Mouse (Mus musculus) heart, adult 10 weeks (tissue): ENCODE measurements around the gene Gucy1b2. TPM values are rescaled to one million over a fixed set of nuclear protein-coding genes. Genes with fewer than 3 reads are reported as not detected.

Experiments used
- polyA plus RNA-seq: library from polyadenylated mRNA; stranded (reverse); fragments of 350-450 nt; fragmentation: Illumina TruSeq; extraction: RNeasy Lipid Tissue Mini Kit (QIAGEN cat#74804); gene quantifications from one replicate; pipeline ENCODE4 v1.2.3, GENCODE M21; 2014; ENCODE audit warnings: low read depth, low replicate concordance

The Gucy1b2 gene
- polyA plus RNA-seq = not detected

GRCm38 (mm10) chr14:62456239-62456747 lies at the start of gene Gucy1b2:
Gene Gucy1b2 (minus strand): TSS chr14:62456289.

Other genes starting within 250 kb of the Gucy1b2 start
- 15.7 TPM for gene Rnaseh2b, start 163.7 kb downstream of the Gucy1b2 start, polyA plus RNA-seq
- not detected for gene Dleu7, start 163.2 kb downstream of the Gucy1b2 start, polyA plus RNA-seq
- 4.7 TPM for gene Fam124a, start 99.4 kb upstream of the Gucy1b2 start, polyA plus RNA-seq
- not detected for gene Gm4131, start 110.6 kb upstream of the Gucy1b2 start, polyA plus RNA-seq
- not detected for gene Serpine3, start 207.4 kb upstream of the Gucy1b2 start, polyA plus RNA-seq